Mouse (Mus musculus): ENCODE measurements around the gene P2ry13. TPM values are rescaled to one million over a fixed set of nuclear protein-coding genes. Genes with fewer than 3 reads are reported as not detected.

P2ry13 gene
- polyA plus RNA-seq, 1 experiment from 2014 or later: 0.25 TPM

Other genes starting within 250 kb of the P2ry13 start
- 0.77 and 1.0 TPM in 2 replicates for gene Med12l, start 205.1 kb downstream of the P2ry13 start, polyA plus RNA-seq (2016; fragmentation: Nextera tagmentation; extraction: Ambion mirVana)
- gene Gpr171, start 109.1 kb downstream of the P2ry13 start, polyA plus RNA-seq (2016; fragmentation: Nextera tagmentation; extraction: Ambion mirVana): 0.38 and 0.53 TPM in 2 replicates
- gene P2ry14, start 57.3 kb downstream of the P2ry13 start, polyA plus RNA-seq (2016; fragmentation: Nextera tagmentation; extraction: Ambion mirVana): 0.70 and 0.89 TPM in 2 replicates
- 0.33 and 0.84 TPM in 2 replicates for gene Gpr87, start 15.8 kb downstream of the P2ry13 start, polyA plus RNA-seq (2016; fragmentation: Nextera tagmentation; extraction: Ambion mirVana)
- gene P2ry12, start 52.0 kb upstream of the P2ry13 start, polyA plus RNA-seq (2016; fragmentation: Nextera tagmentation; extraction: Ambion mirVana): 0.06 and 0.40 TPM in 2 replicates
- 2.9 and 4.2 TPM in 2 replicates for gene Igsf10, start 133.5 kb upstream of the P2ry13 start, polyA plus RNA-seq (2016; fragmentation: Nextera tagmentation; extraction: Ambion mirVana)

Data from limb, embryonic 10.5 days (tissue).